Mouse (Mus musculus): ENCODE data around the gene Gabpa. TPM values are rescaled to one million over a fixed set of nuclear protein-coding genes. Genes with fewer than 3 reads are reported as not detected.

The Gabpa gene
- polyA plus RNA-seq, 1 experiment: 4.9 TPM

GRCm38 (mm10) chr16:84838576-84838975, 3.9 kb downstream of the Gabpa start:
- Histone ChIP-seq H3K4me3 (ENCODE audit: low read depth, low read length) (no peak overlapping the region), H3K36me3 (ENCODE audit: control insufficient read depth, insufficient read depth, low read length) (peaks cover 15% of the 10 kb centered on the region), H3K4me1 (ENCODE audit: control insufficient read depth, insufficient read depth, insufficient read length, low read length) (no peaks in the 10 kb centered on the region), H3K27ac (ENCODE audit: insufficient read depth, low read depth, low read length) (no peak overlapping the region), H3K27me3 (ENCODE audit: control insufficient read depth, insufficient read depth, low read length) (no peaks in the 10 kb centered on the region)
- 64% methylated on average over 2 of the region's 2 CpGs for WGBS
- no peak for TF ChIP-seq POLR2A (IDR thresholded peaks at IDR 0.05; ENCODE audit: low read depth, low read length)
- no peak for TF ChIP-seq CTCF (IDR thresholded peaks at IDR 0.05; ENCODE audit: extremely low read depth, insufficient read length, insufficient replicate concordance, low read depth, low read length)

GRCm38 (mm10) chr16:84853492-84853891, 18.8 kb downstream of the Gabpa start:
- Histone ChIP-seq H3K36me3 (ENCODE audit: control insufficient read depth, insufficient read depth, low read length) (peaks cover 54% of the 10 kb centered on the region), H3K4me1 (ENCODE audit: control insufficient read depth, insufficient read depth, insufficient read length, low read length) (peaks cover 4% of the 10 kb centered on the region; the same call in 1 of the 2 replicates), H3K27ac (ENCODE audit: insufficient read depth, low read depth, low read length) (no peak overlapping the region), H3K4me3 (ENCODE audit: low read depth, low read length) (no peak overlapping the region), H3K27me3 (ENCODE audit: control insufficient read depth, insufficient read depth, low read length) (no peaks in the 10 kb centered on the region)
- WGBS: 92% methylated on average over 6 of the region's 6 CpGs
- TF ChIP-seq CTCF (IDR thresholded peaks at IDR 0.05; ENCODE audit: extremely low read depth, insufficient read length, insufficient replicate concordance, low read depth, low read length) (no peak), POLR2A (IDR thresholded peaks at IDR 0.05; ENCODE audit: low read depth, low read length) (no peak)

- H3K27me3 ChIP-seq (ENCODE audit: control insufficient read depth, insufficient read depth, low read length): no peaks in the 10 kb centered on the region
- WGBS: 74% methylated on average over 8 of the region's 8 CpGs
- no peak overlapping the region for H3K4me3 ChIP-seq (ENCODE audit: low read depth, low read length)
- peaks cover 14% of the 10 kb centered on the region for H3K36me3 ChIP-seq (ENCODE audit: control insufficient read depth, insufficient read depth, low read length)
- no peak for TF ChIP-seq POLR2A (IDR thresholded peaks at IDR 0.05; ENCODE audit: low read depth, low read length)
- no peak overlapping the region for H3K27ac ChIP-seq (ENCODE audit: insufficient read depth, low read depth, low read length)
- peaks cover 2% of the 10 kb centered on the region; the same call in 1 of the 2 replicates for H3K4me1 ChIP-seq (ENCODE audit: control insufficient read depth, insufficient read depth, insufficient read length, low read length)
These were observed 29.9 kb downstream of the Gabpa start for GRCm38 (mm10) chr16:84864656-84865055.

GRCm38 (mm10) chr16:84873805-84874204, 39.1 kb downstream of the Gabpa start:
- Histone ChIP-seq H3K27ac (ENCODE audit: insufficient read depth, low read depth, low read length) (no peak overlapping the region), H3K36me3 (ENCODE audit: control insufficient read depth, insufficient read depth, low read length) (no peaks in the 10 kb centered on the region), H3K4me3 (ENCODE audit: low read depth, low read length) (no peak overlapping the region), H3K4me1 (ENCODE audit: control insufficient read depth, insufficient read depth, insufficient read length, low read length) (no peaks in the 10 kb centered on the region), H3K27me3 (ENCODE audit: control insufficient read depth, insufficient read depth, low read length) (no peaks in the 10 kb centered on the region)
- no peak for TF ChIP-seq POLR2A (IDR thresholded peaks at IDR 0.05; ENCODE audit: low read depth, low read length)
- TF ChIP-seq CTCF (IDR thresholded peaks at IDR 0.05; ENCODE audit: extremely low read depth, insufficient read length, insufficient replicate concordance, low read depth, low read length): no peak
- 70% methylated on average over 8 of the region's 8 CpGs for WGBS

GRCm38 (mm10) chr16:84875012-84875717, 40.4 kb downstream of the Gabpa start:
- H3K27me3 ChIP-seq (ENCODE audit: control insufficient read depth, insufficient read depth, low read length): no peaks in the 10 kb centered on the region
- 73% methylated on average over 24 of the region's 24 CpGs for WGBS
- H3K4me3 ChIP-seq (ENCODE audit: low read depth, low read length): peak overlapping the region; percentile 33
- TF ChIP-seq POLR2A (IDR thresholded peaks at IDR 0.05; ENCODE audit: low read depth, low read length) (no peak), CTCF (IDR thresholded peaks at IDR 0.05; ENCODE audit: extremely low read depth, insufficient read length, insufficient replicate concordance, low read depth, low read length) (no peak)
- H3K27ac ChIP-seq (ENCODE audit: insufficient read depth, low read depth, low read length): no peak overlapping the region
- no peaks in the 10 kb centered on the region for H3K36me3 ChIP-seq (ENCODE audit: control insufficient read depth, insufficient read depth, low read length)
- no peaks in the 10 kb centered on the region for H3K4me1 ChIP-seq (ENCODE audit: control insufficient read depth, insufficient read depth, insufficient read length, low read length)

- no peak for TF ChIP-seq POLR2A (IDR thresholded peaks at IDR 0.05; ENCODE audit: low read depth, low read length)
- TF ChIP-seq CTCF (IDR thresholded peaks at IDR 0.05; ENCODE audit: extremely low read depth, insufficient read length, insufficient replicate concordance, low read depth, low read length): no peak
- Histone ChIP-seq H3K27ac (ENCODE audit: insufficient read depth, low read depth, low read length) (no peak overlapping the region), H3K4me1 (ENCODE audit: control insufficient read depth, insufficient read depth, insufficient read length, low read length) (no peaks in the 10 kb centered on the region), H3K4me3 (ENCODE audit: low read depth, low read length) (no peak overlapping the region), H3K36me3 (ENCODE audit: control insufficient read depth, insufficient read depth, low read length) (no peaks in the 10 kb centered on the region), H3K27me3 (ENCODE audit: control insufficient read depth, insufficient read depth, low read length) (no peaks in the 10 kb centered on the region)
- WGBS: 80% methylated on average over 7 of the region's 7 CpGs
These were observed 41.0 kb downstream of the Gabpa start for GRCm38 (mm10) chr16:84875718-84876035.

GRCm38 (mm10) chr16:84876082-84876481, 41.4 kb downstream of the Gabpa start:
- H3K36me3 ChIP-seq (ENCODE audit: control insufficient read depth, insufficient read depth, low read length): no peaks in the 10 kb centered on the region
- WGBS: 57% methylated on average over 8 of the region's 8 CpGs
- H3K4me1 ChIP-seq (ENCODE audit: control insufficient read depth, insufficient read depth, insufficient read length, low read length): no peaks in the 10 kb centered on the region
- no peak overlapping the region for H3K4me3 ChIP-seq (ENCODE audit: low read depth, low read length)
- no peak for TF ChIP-seq CTCF (IDR thresholded peaks at IDR 0.05; ENCODE audit: extremely low read depth, insufficient read length, insufficient replicate concordance, low read depth, low read length)
- no peak for TF ChIP-seq POLR2A (IDR thresholded peaks at IDR 0.05; ENCODE audit: low read depth, low read length)
- H3K27ac ChIP-seq (ENCODE audit: insufficient read depth, low read depth, low read length): no peak overlapping the region
- no peaks in the 10 kb centered on the region for H3K27me3 ChIP-seq (ENCODE audit: control insufficient read depth, insufficient read depth, low read length)

All from small intestine, adult 2 months (tissue).